ENCODE assay signal across 12 mouse cellular contexts in the genomic region with DNA sequence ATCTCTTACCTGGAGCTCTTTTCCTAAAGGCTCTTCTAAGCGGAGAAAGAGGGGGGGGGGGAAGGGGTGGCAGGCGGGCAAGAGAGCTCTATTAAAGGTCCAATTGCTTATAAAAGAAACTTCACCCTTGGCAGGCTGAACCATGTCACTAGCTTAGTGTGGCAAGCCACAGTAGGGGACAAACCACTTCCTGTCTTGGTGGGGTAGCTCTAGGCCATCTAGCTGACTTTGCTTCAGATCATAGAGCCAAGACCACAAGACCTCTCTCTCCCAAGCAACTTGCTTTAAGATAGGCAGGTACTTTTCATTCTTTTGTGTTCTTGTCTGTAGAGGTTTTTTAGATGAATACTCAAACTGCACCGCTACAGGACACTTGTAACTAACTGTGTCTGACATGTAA. TPM values are rescaled to one million over a fixed set of nuclear protein-coding genes. Genes with fewer than 3 reads are reported as not detected.
DNase-seq lines count a peak whose midpoint lies in the region; ATAC-seq and TF ChIP-seq lines count a peak whose summit lies in the region.
"Had no signal": no experiment of that assay in that cellular context is flagged by ENCODE, and none has a peak within 500 bp of the region (broad histone marks: within the 10 kb centered on the region; RNA-seq: fewer than 3 reads in every experiment).

No protein-coding gene starts in this region.

- 65% methylated on average over 3 of the region's 3 CpGs for WGBS in heart, embryonic 12.5 days
- 53% methylated on average over 3 of the region's 3 CpGs for WGBS in intestine, postnatal 0 days

- no peak overlapping the region for H3K9ac ChIP-seq in heart, embryonic 12.5 days
- no peak overlapping the region for H3K9ac ChIP-seq in intestine, postnatal 0 days (ENCODE audit: low read depth, low read length)
- H3K9ac ChIP-seq: liver, embryonic 15.5 days had no signal

- no peak for TF ChIP-seq CTCF in intestine, postnatal 0 days (IDR thresholded peaks at IDR 0.05; ENCODE audit: low read depth)

- intact Hi-C loops in left cerebral cortex, postnatal 4 days (cut with DNase I), result no loop called here

- no peak overlapping the region for H3K27ac ChIP-seq in heart, embryonic 12.5 days (ENCODE audit: poor library complexity, severe bottlenecking)
- H3K27ac ChIP-seq in intestine, postnatal 0 days (ENCODE audit: low read depth, low read length), result no peak overlapping the region
- H3K27ac ChIP-seq: liver, embryonic 15.5 days had no signal

- H3K36me3 ChIP-seq in heart, embryonic 12.5 days, result peaks cover 24% of the 10 kb centered on the region
- H3K36me3 ChIP-seq in intestine, postnatal 0 days (ENCODE audit: control insufficient read depth, insufficient read depth), result peaks cover 13% of the 10 kb centered on the region

- H3K4me3 ChIP-seq in heart, embryonic 12.5 days, result no peak overlapping the region
- no peak overlapping the region for H3K4me3 ChIP-seq in intestine, postnatal 0 days (ENCODE audit: low read depth, low read length)
- H3K4me3 ChIP-seq: liver, embryonic 15.5 days had no signal

- no peak overlapping the region for H3K4me2 ChIP-seq in heart, embryonic 12.5 days
- H3K4me2 ChIP-seq in intestine, postnatal 0 days (replicated peaks; ENCODE audit: low read depth), result no peak overlapping the region
- H3K4me2 ChIP-seq: liver, embryonic 15.5 days had no signal

- DNase-seq in heart, adult 11 months, result peak; percentile 91
- peak; percentile 16 for DNase-seq in 3T3-L1 (ENCODE audit: low read depth, low spot score)
- peak; percentile 72 for DNase-seq in T-cell, adult 2 months (ENCODE audit: low spot score)
- DNase-seq in naive thymus-derived CD4-positive, alpha-beta T cell, adult 2 months (ENCODE audit: low read depth), result peak; percentile 61
- DNase-seq in left cerebral cortex, postnatal 4 days, result no peak
- no peak for DNase-seq in cerebellum, postnatal 36 days
- DNase-seq: gastrocnemius, postnatal 14 days; kidney, postnatal 14 days had no signal

- no peaks in the 10 kb centered on the region for H3K27me3 ChIP-seq in heart, embryonic 12.5 days (replicated peaks)
- H3K27me3 ChIP-seq in intestine, postnatal 0 days (replicated peaks; ENCODE audit: control insufficient read depth, insufficient read depth, low read length), result no peaks in the 10 kb centered on the region
- H3K27me3 ChIP-seq: liver, embryonic 15.5 days had no signal

- H3K9me3 ChIP-seq in heart, embryonic 12.5 days (replicated peaks), result no peaks in the 10 kb centered on the region
- no peaks in the 10 kb centered on the region for H3K9me3 ChIP-seq in intestine, postnatal 0 days (ENCODE audit: control insufficient read depth)
- H3K9me3 ChIP-seq: liver, embryonic 15.5 days had no signal

- ATAC-seq in heart, embryonic 12.5 days (ENCODE audit: insufficient number of reproducible peaks, low FRiP score), result no peak
- no peak for ATAC-seq in intestine, postnatal 0 days
- ATAC-seq: hindbrain, embryonic 16.5 days had no signal

- H3K4me1 ChIP-seq in heart, embryonic 12.5 days (replicated peaks), result peaks cover 22% of the 10 kb centered on the region
- H3K4me1 ChIP-seq in intestine, postnatal 0 days (replicated peaks; ENCODE audit: control insufficient read depth, insufficient read depth, low read length), result no peaks in the 10 kb centered on the region

RNA-seq across cellular contexts. Expression of a gene that starts 14.4 kb away (rescaled TPM):
- 12.3 and 12.8 TPM in 2 replicates for polyA plus RNA-seq in heart, embryonic 12.5 days (2016; fragmentation: Nextera tagmentation; extraction: Ambion mirVana)
- total RNA-seq in left cerebral cortex, postnatal 4 days (2021), result 10 to 100 TPM; 97.9 to 99.7 TPM
- polyA plus RNA-seq in intestine, postnatal 0 days (2015; fragmentation: Nextera tagmentation; extraction: Ambion mirVana), result 4.8 and 5.8 TPM in 2 replicates

RNA-seq across cellular contexts. Expression of a gene that starts 35.0 kb away (rescaled TPM):
- polyA plus RNA-seq in heart, embryonic 12.5 days (2016; fragmentation: Nextera tagmentation; extraction: Ambion mirVana), result 232 and 235 TPM in 2 replicates
- total RNA-seq in left cerebral cortex, postnatal 4 days (2021), result 100 to 1,000 TPM; 320 to 322 TPM
- polyA plus RNA-seq in intestine, postnatal 0 days (2015; fragmentation: Nextera tagmentation; extraction: Ambion mirVana), result 308 and 311 TPM in 2 replicates

Comparison
In these comparisons a context has a peak if more than half of its experiments do, and no peak if none do; other contexts are left out.
1. DNase-seq: peak in heart, adult 11 months (single experiment), 3T3-L1 (single experiment), T-cell, adult 2 months (single experiment) and naive thymus-derived CD4-positive, alpha-beta T cell, adult 2 months (single experiment); none in left cerebral cortex, postnatal 4 days (single experiment) and cerebellum, postnatal 36 days (0 of 2).